Mouse (Mus musculus) megakaryocyte, embryonic 14.5 days (primary cell): ENCODE measurements around the gene Avpi1.

Source experiments
- FLI1 ChIP-seq: IDR thresholded peaks from 2 replicates; pipeline ENCODE4 v1.6.1; 2012; ENCODE audit warnings: low read length, inconsistent platforms, mixed read lengths
- GATA1 ChIP-seq: IDR thresholded peaks from 3 replicates; pipeline ENCODE4 v1.6.1; 2012; ENCODE audit warnings: mixed read lengths, low read length, inconsistent platforms, borderline replicate concordance

- TF ChIP-seq GATA1 (no peak), FLI1 (no peak)
Observed at GRCm38 (mm10) chr19:42142757-42143156, 13.9 kb upstream of the Avpi1 start.
